ENCODE assay signal across 9 mouse cellular contexts in the genomic region with DNA sequence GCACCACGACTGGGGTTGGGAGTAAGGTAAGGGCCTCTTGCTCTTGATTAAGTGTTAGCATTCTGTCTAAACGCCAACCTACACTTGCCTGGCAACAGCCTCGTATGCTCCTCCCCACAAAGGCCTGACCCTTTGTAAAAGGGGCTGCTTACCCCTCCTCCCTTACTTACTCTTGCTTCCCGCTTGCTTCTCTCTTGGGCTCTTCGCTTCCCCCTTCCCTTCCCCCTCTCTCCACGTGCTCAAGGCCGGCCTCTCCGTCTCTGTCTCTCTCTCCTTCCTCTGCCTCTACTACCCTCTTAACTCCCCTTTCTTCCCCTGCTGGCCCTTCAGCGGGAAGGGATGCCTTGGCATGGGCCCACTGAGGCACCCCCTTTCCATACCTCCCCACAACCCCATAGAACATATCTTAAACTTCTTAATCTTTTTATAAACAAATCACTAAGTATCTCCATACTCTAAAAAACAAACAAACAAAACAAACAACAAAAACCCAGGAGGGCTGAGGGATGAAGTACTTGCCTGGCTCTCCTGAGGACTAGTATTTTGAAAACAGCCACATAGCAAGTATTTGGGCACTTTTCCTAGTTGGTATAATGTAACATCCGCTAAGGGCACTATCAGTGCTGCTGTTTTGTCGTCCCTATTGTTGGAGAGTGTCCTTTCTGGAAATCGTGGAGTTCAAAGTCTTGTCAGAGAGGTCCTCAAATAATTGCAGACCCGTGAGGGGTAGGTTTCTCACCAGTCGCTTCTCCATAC. TPM values are rescaled to one million over a fixed set of nuclear protein-coding genes. Genes with fewer than 3 reads are reported as not detected.
DNase-seq lines count a peak whose midpoint lies in the region; ATAC-seq and TF ChIP-seq lines count a peak whose summit lies in the region.
"Had no signal": no experiment of that assay in that cellular context is flagged by ENCODE, and none has a peak within 500 bp of the region (broad histone marks: within the 10 kb centered on the region; RNA-seq: fewer than 3 reads in every experiment).

No protein-coding gene starts in this region.

- TF ChIP-seq POLR2A in heart, adult 2 months (IDR thresholded peaks at IDR 0.05; ENCODE audit: insufficient read depth, low read depth, low read length): no peak
- no peak for TF ChIP-seq POLR2A in bone marrow macrophage, adult 2 months (IDR thresholded peaks at IDR 0.05; ENCODE audit: borderline replicate concordance, low read depth, low read length)

- no peaks in the 10 kb centered on the region for H3K36me3 ChIP-seq in heart, adult 2 months (ENCODE audit: control insufficient read depth, insufficient read depth, low read length)
- no peaks in the 10 kb centered on the region for H3K36me3 ChIP-seq in hindbrain, embryonic 10.5 days
- no peaks in the 10 kb centered on the region for H3K36me3 ChIP-seq in lung, postnatal 0 days (ENCODE audit: insufficient read depth, low read length)

- no peak for TF ChIP-seq EP300 in heart, adult 2 months (IDR thresholded peaks at IDR 0.05; ENCODE audit: insufficient read depth, low read depth, low read length)
- no peak for TF ChIP-seq EP300 in lung, postnatal 0 days (IDR thresholded peaks at IDR 0.05)

- H3K4me1 ChIP-seq in heart, adult 2 months (ENCODE audit: control insufficient read depth, insufficient read depth, low read length): peaks cover 4% of the 10 kb centered on the region
- peaks cover 21% of the 10 kb centered on the region for H3K4me1 ChIP-seq in bone marrow macrophage, adult 2 months (ENCODE audit: control insufficient read depth, insufficient read depth, low read length)
- H3K4me1 ChIP-seq in hindbrain, embryonic 10.5 days (replicated peaks): peaks cover 39% of the 10 kb centered on the region
- peaks cover 14% of the 10 kb centered on the region; the same call in 1 of the 2 replicates for H3K4me1 ChIP-seq in lung, postnatal 0 days (ENCODE audit: insufficient read depth, low read depth, low read length)

- ATAC-seq in lung, postnatal 0 days: no peak
- ATAC-seq in erythroid progenitor cell, adult 5-6 weeks (replicated peaks; ENCODE audit: low FRiP score, poor library complexity, severe bottlenecking): no peak

- H3K79me2 ChIP-seq in heart, adult 2 months (replicated peaks; ENCODE audit: control insufficient read depth, insufficient read depth, low read length): no peaks in the 10 kb centered on the region

- H3K9ac ChIP-seq in heart, adult 2 months (ENCODE audit: low read depth, low read length): peak overlapping the region; percentile 77
- peak overlapping the region; percentile 77 for H3K9ac ChIP-seq in lung, postnatal 0 days (replicated peaks; ENCODE audit: low read depth)

- no peaks in the 10 kb centered on the region for H3K27me3 ChIP-seq in heart, adult 2 months (ENCODE audit: control insufficient read depth, insufficient read depth, low read length)
- H3K27me3 ChIP-seq in hindbrain, embryonic 10.5 days (ENCODE audit: insufficient read depth, poor library complexity, severe bottlenecking): peaks cover 29% of the 10 kb centered on the region
- H3K27me3 ChIP-seq in lung, postnatal 0 days (replicated peaks; ENCODE audit: insufficient read depth, low read length): no peaks in the 10 kb centered on the region
- H3K27me3 ChIP-seq: Patski had no signal

- H3K4me2 ChIP-seq in lung, postnatal 0 days (replicated peaks; ENCODE audit: low read depth, low read length): peak overlapping the region; percentile 97

- H3K4me3 ChIP-seq in heart, adult 2 months: peak overlapping the region; percentile 74
- H3K4me3 ChIP-seq in bone marrow macrophage, adult 2 months (ENCODE audit: insufficient read depth, low read length): peak overlapping the region; percentile 77
- peak overlapping the region; percentile 63 for H3K4me3 ChIP-seq in hindbrain, embryonic 10.5 days
- H3K4me3 ChIP-seq in lung, postnatal 0 days (ENCODE audit: low read depth, low read length): peak overlapping the region; percentile 74

- no peaks in the 10 kb centered on the region for H3K9me3 ChIP-seq in hindbrain, embryonic 10.5 days
- H3K9me3 ChIP-seq in lung, postnatal 0 days (ENCODE audit: low read length): no peaks in the 10 kb centered on the region

- no peak for TF ChIP-seq CTCF in heart, adult 2 months (IDR thresholded peaks at IDR 0.05)
- TF ChIP-seq CTCF in bone marrow macrophage, adult 2 months (IDR thresholded peaks at IDR 0.05; ENCODE audit: low read depth, low read length): no peak
- TF ChIP-seq CTCF in lung, postnatal 0 days (IDR thresholded peaks at IDR 0.05): no peak

- peak in 1 of 2 experiments; percentile 21 for DNase-seq in heart, adult 2 months
- no peak for DNase-seq in heart, postnatal 4 days
- peak; percentile 39 for DNase-seq in hindbrain, embryonic 10.5 days (ENCODE audit: low spot score)
- DNase-seq in lung, postnatal 0 days (ENCODE audit: low spot score): peak; percentile 54
- peak; percentile 26 to 57 for DNase-seq in thymus, adult 18-20 months
- DNase-seq in urinary bladder, adult 18-20 months (ENCODE audit: low spot score in 2 of 2): no peak

- peak overlapping the region; percentile 88 for H3K27ac ChIP-seq in heart, adult 2 months
- H3K27ac ChIP-seq in bone marrow macrophage, adult 2 months (ENCODE audit: insufficient read depth, low read depth, low read length): peak overlapping the region; percentile 74
- H3K27ac ChIP-seq in hindbrain, embryonic 10.5 days: peak overlapping the region; percentile 81
- peak overlapping the region; percentile 91 for H3K27ac ChIP-seq in lung, postnatal 0 days (ENCODE audit: low read length)

- intact Hi-C loops in heart, adult 2 months (cut with DNase I): loop anchor here (2.0 kb wide), 1 partner anchor 16 kb away; no protein-coding TSS in a partner anchor

- 24% methylated on average over 14 of the region's 14 CpGs for WGBS in heart, adult 2 months
- 4% methylated on average over 14 of the region's 14 CpGs for WGBS in hindbrain, embryonic 10.5 days
- 9% methylated on average over 14 of the region's 14 CpGs for WGBS in lung, postnatal 0 days

RNA-seq across cellular contexts. Expression of a gene that starts 1.3 kb away (rescaled TPM):
- total RNA-seq in heart, adult 2 months (2021): 10 to 100 TPM in 1 of 2 experiments, 1 to 10 TPM in 1; 8.3 to 11.6 TPM
- 8.9 and 11.8 TPM in 2 replicates for polyA plus RNA-seq in heart, adult 2 months (2012; rRNA removed)
- total RNA-seq in heart, postnatal 4 days (2021): 10 to 100 TPM; 10.1 to 12.9 TPM
- 68.8 and 79.4 TPM in 2 replicates for polyA plus RNA-seq in bone marrow macrophage, adult 2 months (2012; ENCODE audit: insufficient read depth, insufficient read length, missing spikeins)
- polyA plus RNA-seq in hindbrain, embryonic 10.5 days (2016; fragmentation: Nextera tagmentation; extraction: Ambion mirVana): 7.2 and 7.5 TPM in 2 replicates
- 36.1 and 37.8 TPM in 2 replicates for polyA plus RNA-seq in lung, postnatal 0 days (2015; fragmentation: Nextera tagmentation; extraction: Ambion mirVana)
- 3.2 and 5.4 TPM in 2 replicates for total RNA-seq in erythroid progenitor cell, adult 5-6 weeks (2015; ENCODE audit: low replicate concordance)
- total RNA-seq in erythroid progenitor cell, adult 5-6 weeks (2017; ENCODE audit: low replicate concordance): 4.1 and 10.4 TPM in 2 replicates

RNA-seq across cellular contexts. Expression of a gene that starts 46.0 kb away (rescaled TPM):
- total RNA-seq in heart, adult 2 months (2021): 10 to 100 TPM; 53.5 to 62.8 TPM
- 24.6 and 47.2 TPM in 2 replicates for polyA plus RNA-seq in heart, adult 2 months (2012; rRNA removed)
- total RNA-seq in heart, postnatal 4 days (2021): 10 to 100 TPM; 52.3 to 54.3 TPM
- 25.1 and 27.3 TPM in 2 replicates for polyA plus RNA-seq in bone marrow macrophage, adult 2 months (2012; ENCODE audit: insufficient read depth, insufficient read length, missing spikeins)
- polyA plus RNA-seq in hindbrain, embryonic 10.5 days (2016; fragmentation: Nextera tagmentation; extraction: Ambion mirVana): 19.4 and 19.9 TPM in 2 replicates
- polyA plus RNA-seq in lung, postnatal 0 days (2015; fragmentation: Nextera tagmentation; extraction: Ambion mirVana): 15.3 and 16.4 TPM in 2 replicates
- 23.9 and 25.6 TPM in 2 replicates for total RNA-seq in erythroid progenitor cell, adult 5-6 weeks (2015; ENCODE audit: low replicate concordance)
- total RNA-seq in erythroid progenitor cell, adult 5-6 weeks (2017; ENCODE audit: low replicate concordance): 39.8 and 41.6 TPM in 2 replicates

Comparison
In these comparisons a context has a peak if more than half of its experiments do, and no peak if none do; other contexts are left out.
1. DNase-seq: peak in hindbrain, embryonic 10.5 days (single experiment), lung, postnatal 0 days (single experiment) and thymus, adult 18-20 months (2 of 2); none in heart, postnatal 4 days (single experiment) and urinary bladder, adult 18-20 months (0 of 2).
2. Peak in every context shown above with its lines, with median percentiles within 50 percentile points of each other: H3K27ac ChIP-seq and H3K4me3 ChIP-seq.